Mouse (Mus musculus): ENCODE measurements at regions not wholly inside any gene's neighbourhood (a gene's known extent, or its start where the extent isn't known, plus 50 kb on each side); places are given as distances from the start of the nearest gene placed in this dataset.

DNA sequence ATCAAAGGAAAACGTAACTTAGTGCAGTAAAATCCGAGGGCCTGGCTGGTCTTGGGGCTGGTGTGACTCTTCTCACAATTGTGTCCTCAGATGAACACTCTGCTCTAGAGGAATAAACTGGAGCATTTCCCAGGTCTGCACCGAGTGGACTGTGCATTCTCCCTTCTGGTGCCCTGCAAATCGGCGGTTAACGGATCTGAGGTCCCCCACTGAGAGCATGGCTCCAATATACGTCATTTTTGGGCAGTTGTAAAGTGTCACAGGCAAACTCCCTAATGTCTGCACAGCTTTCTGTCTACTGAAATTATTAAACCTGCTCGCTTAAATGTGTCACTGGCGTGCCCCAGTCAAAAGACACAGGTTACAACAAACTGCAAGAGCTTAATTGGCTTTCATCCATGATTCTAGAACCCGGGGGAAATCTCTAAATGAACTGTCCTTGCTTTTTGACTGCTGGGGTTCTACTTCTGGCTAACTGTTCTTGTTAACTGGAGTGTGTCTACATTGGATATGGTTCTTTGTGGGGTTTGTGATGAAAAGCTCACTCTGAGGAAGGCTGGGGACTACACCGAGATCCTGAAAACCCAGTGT is 93.7 kb upstream of the Gm47985 start:
- Histone ChIP-seq H3K27me3 (ENCODE audit: control insufficient read depth, insufficient read depth, low read length) (no peaks in the 10 kb centered on the region), H3K4me3 (ENCODE audit: extremely low read depth, insufficient read depth, insufficient read length) (no peak overlapping the region), H3K4me1 (ENCODE audit: control insufficient read depth, insufficient read depth, insufficient read length) (no peaks in the 10 kb centered on the region), H3K27ac (ENCODE audit: insufficient read depth, low read length) (no peak overlapping the region), H3K36me3 (ENCODE audit: control insufficient read depth, insufficient read depth, low read length) (no peaks in the 10 kb centered on the region)
- no peak for DNase-seq (ENCODE audit: low read depth in 1 of 2, low spot score in 2 of 2)
- WGBS, result 90% methylated on average over 11 of the region's 11 CpGs
- no peak for TF ChIP-seq POLR2A (IDR thresholded peaks at IDR 0.05; ENCODE audit: low read depth, low read length)
- no peak for TF ChIP-seq CTCF (IDR thresholded peaks at IDR 0.05; ENCODE audit: extremely low read depth, insufficient read depth, insufficient read length, insufficient replicate concordance)

DNA sequence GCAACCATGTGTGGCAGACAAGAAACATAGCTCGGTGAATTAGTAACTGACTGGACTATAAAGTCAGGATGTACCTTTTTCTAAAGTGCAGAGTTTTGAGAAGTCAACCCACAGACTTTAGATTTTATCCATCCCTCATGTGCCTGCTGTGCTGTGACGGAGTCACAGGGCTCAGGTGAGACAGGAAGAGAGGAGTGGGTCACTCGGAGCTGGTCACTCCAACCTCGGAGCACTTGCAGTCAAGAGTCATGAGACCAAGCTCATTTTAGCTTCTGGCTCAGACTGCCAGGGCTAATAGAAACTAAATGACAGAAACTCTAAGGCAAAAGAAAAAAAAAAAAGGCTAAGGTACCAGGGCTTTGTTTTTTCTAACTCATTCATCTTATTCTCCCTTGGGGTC is 90.3 kb upstream of the Gm47985 start:
- no peak overlapping the region for H3K27ac ChIP-seq (ENCODE audit: insufficient read depth, low read length)
- H3K4me3 ChIP-seq (ENCODE audit: extremely low read depth, insufficient read depth, insufficient read length), result no peak overlapping the region
- no peaks in the 10 kb centered on the region for H3K36me3 ChIP-seq (ENCODE audit: control insufficient read depth, insufficient read depth, low read length)
- no peaks in the 10 kb centered on the region; the same call in 1 of the 2 replicates for H3K4me1 ChIP-seq (ENCODE audit: control insufficient read depth, insufficient read depth, insufficient read length)
- no peak for DNase-seq (ENCODE audit: low read depth in 1 of 2, low spot score in 2 of 2)
- TF ChIP-seq POLR2A (IDR thresholded peaks at IDR 0.05; ENCODE audit: low read depth, low read length), result no peak
- no peak for TF ChIP-seq CTCF (IDR thresholded peaks at IDR 0.05; ENCODE audit: extremely low read depth, insufficient read depth, insufficient read length, insufficient replicate concordance)
- no peaks in the 10 kb centered on the region for H3K27me3 ChIP-seq (ENCODE audit: control insufficient read depth, insufficient read depth, low read length)
- 82% methylated on average over 4 of the region's 4 CpGs for WGBS

DNA sequence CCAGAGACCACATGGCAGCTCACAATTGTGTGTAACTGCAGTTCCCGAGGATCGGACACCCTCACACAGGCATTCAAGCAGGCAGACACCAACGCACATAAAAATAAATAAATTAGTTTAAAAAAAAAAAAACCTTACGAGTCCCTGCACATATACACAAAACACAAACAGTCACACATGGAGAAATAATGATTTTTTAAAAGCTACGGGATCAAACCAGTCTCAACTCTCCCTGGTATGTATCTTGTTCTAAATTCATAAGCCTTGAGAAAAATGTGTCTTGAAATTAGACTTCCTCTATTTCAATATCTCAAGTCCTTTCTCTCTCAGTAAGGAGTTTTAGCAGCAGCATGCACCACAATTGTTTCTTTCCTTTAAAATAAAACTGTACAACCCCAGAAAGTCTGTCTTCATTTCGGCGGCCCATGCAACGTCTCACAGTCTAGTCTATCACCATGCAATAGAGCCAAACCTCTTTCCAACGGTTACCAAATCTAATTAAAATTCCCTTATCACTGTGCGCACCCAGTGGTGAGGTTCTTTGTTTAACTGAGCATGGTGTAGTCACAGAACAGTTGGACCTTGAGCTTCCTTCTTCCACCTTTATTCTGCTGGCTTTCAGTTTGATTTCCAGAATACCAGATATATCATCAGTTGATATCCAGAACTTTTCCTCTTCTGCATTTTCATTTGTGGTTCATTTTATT is 86.8 kb upstream of the Gm47985 start:
- TF ChIP-seq CTCF (IDR thresholded peaks at IDR 0.05; ENCODE audit: extremely low read depth, insufficient read depth, insufficient read length, insufficient replicate concordance), result no peak
- TF ChIP-seq POLR2A (IDR thresholded peaks at IDR 0.05; ENCODE audit: low read depth, low read length), result no peak
- Histone ChIP-seq H3K4me3 (ENCODE audit: extremely low read depth, insufficient read depth, insufficient read length) (no peak overlapping the region), H3K36me3 (ENCODE audit: control insufficient read depth, insufficient read depth, low read length) (no peaks in the 10 kb centered on the region), H3K27ac (ENCODE audit: insufficient read depth, low read length) (peak overlapping the region; percentile 22; the same call in 1 of the 2 replicates), H3K4me1 (ENCODE audit: control insufficient read depth, insufficient read depth, insufficient read length) (no peaks in the 10 kb centered on the region; the same call in 1 of the 2 replicates), H3K27me3 (ENCODE audit: control insufficient read depth, insufficient read depth, low read length) (no peaks in the 10 kb centered on the region)
- no peak for DNase-seq (ENCODE audit: low read depth in 1 of 2, low spot score in 2 of 2)
- 36% methylated on average over 10 of the region's 10 CpGs for WGBS

- H3K36me3 ChIP-seq (ENCODE audit: control insufficient read depth, insufficient read depth, low read length), result no peaks in the 10 kb centered on the region
- H3K27me3 ChIP-seq (ENCODE audit: control insufficient read depth, insufficient read depth, low read length), result no peaks in the 10 kb centered on the region
- H3K4me1 ChIP-seq (ENCODE audit: control insufficient read depth, insufficient read depth, insufficient read length), result no peaks in the 10 kb centered on the region; the same call in 1 of the 2 replicates
- peak overlapping the region; percentile 49 for H3K4me3 ChIP-seq (ENCODE audit: extremely low read depth, insufficient read depth, insufficient read length)
- peak; percentile 19 to 43 for DNase-seq (ENCODE audit: low read depth in 1 of 2, low spot score in 2 of 2)
- WGBS, result 3% methylated on average over 9 of the region's 9 CpGs
- TF ChIP-seq POLR2A (IDR thresholded peaks at IDR 0.05; ENCODE audit: low read depth, low read length) (no peak), CTCF (IDR thresholded peaks at IDR 0.05; ENCODE audit: extremely low read depth, insufficient read depth, insufficient read length, insufficient replicate concordance) (no peak)
- H3K27ac ChIP-seq (ENCODE audit: insufficient read depth, low read length), result no peak overlapping the region
Observed at GRCm38 (mm10) chr1:151096079-151096478, 86.3 kb upstream of the Gm47985 start.

- TF ChIP-seq POLR2A (IDR thresholded peaks at IDR 0.05; ENCODE audit: low read depth, low read length) (no peak), CTCF (IDR thresholded peaks at IDR 0.05; ENCODE audit: extremely low read depth, insufficient read depth, insufficient read length, insufficient replicate concordance) (no peak)
- Histone ChIP-seq H3K27ac (ENCODE audit: insufficient read depth, low read length) (no peak overlapping the region), H3K4me1 (ENCODE audit: control insufficient read depth, insufficient read depth, insufficient read length) (no peaks in the 10 kb centered on the region; the same call in 1 of the 2 replicates), H3K36me3 (ENCODE audit: control insufficient read depth, insufficient read depth, low read length) (no peaks in the 10 kb centered on the region), H3K27me3 (ENCODE audit: control insufficient read depth, insufficient read depth, low read length) (no peaks in the 10 kb centered on the region), H3K4me3 (ENCODE audit: extremely low read depth, insufficient read depth, insufficient read length) (no peak overlapping the region)
- WGBS, result 15% methylated on average over 1 of the region's 1 CpGs
- DNase-seq (ENCODE audit: low read depth in 1 of 2, low spot score in 2 of 2), result no peak
Observed at GRCm38 (mm10) chr1:151097506-151097905, 84.8 kb upstream of the Gm47985 start.

DNA sequence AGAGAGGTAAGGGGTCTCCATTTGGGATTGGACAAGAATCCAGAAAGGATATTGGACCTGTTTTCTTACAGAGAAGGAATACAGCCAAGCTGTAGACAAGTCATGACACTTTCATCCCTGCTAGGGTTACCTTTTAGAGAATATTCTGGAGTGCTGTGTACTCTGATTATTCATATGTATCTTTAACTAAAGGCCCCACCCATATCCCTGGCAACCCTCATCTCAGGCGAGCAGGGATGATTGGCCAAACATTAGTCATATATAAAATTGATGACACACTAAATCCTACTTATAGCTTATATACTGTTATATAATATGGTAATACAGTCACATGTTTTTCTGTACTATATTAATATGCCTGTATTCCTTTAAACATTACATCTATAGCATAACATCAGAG is 83.6 kb upstream of the Gm47985 start:
- WGBS, result 83% methylated on average over 1 of the region's 1 CpGs
- no peak overlapping the region for H3K4me3 ChIP-seq (ENCODE audit: extremely low read depth, insufficient read depth, insufficient read length)

More for the DNA sequence above, 83.6 kb upstream of the Gm47985 start:
- Histone ChIP-seq H3K27me3 (ENCODE audit: control insufficient read depth, insufficient read depth, low read length) (no peaks in the 10 kb centered on the region), H3K36me3 (ENCODE audit: control insufficient read depth, insufficient read depth, low read length) (no peaks in the 10 kb centered on the region), H3K4me1 (ENCODE audit: control insufficient read depth, insufficient read depth, insufficient read length) (no peaks in the 10 kb centered on the region; the same call in 1 of the 2 replicates), H3K27ac (ENCODE audit: insufficient read depth, low read length) (no peak overlapping the region)
- no peak for DNase-seq (ENCODE audit: low read depth in 1 of 2, low spot score in 2 of 2)
- TF ChIP-seq POLR2A (IDR thresholded peaks at IDR 0.05; ENCODE audit: low read depth, low read length) (no peak), CTCF (IDR thresholded peaks at IDR 0.05; ENCODE audit: extremely low read depth, insufficient read depth, insufficient read length, insufficient replicate concordance) (no peak)
